Mouse (Mus musculus): Measurements from ENCODE around the gene Sprr2a2.

- TF ChIP-seq POLR2A (IDR thresholded peaks at IDR 0.05; ENCODE audit: borderline replicate concordance, insufficient read depth, low read length) (no peak), CTCF (IDR thresholded peaks at IDR 0.05; ENCODE audit: borderline replicate concordance, insufficient read depth, low read depth, low read length) (no peak)
These were observed 38.8 kb upstream of the Sprr2a2 start for GRCm38 (mm10) chr3:92176880-92177279.

All from cerebellum, adult 2 months (tissue).